Mouse (Mus musculus) cortical plate, adult 2 months (tissue): Measurements from ENCODE around the gene Gm7929. TPM values are rescaled to one million over a fixed set of nuclear protein-coding genes. Genes with fewer than 3 reads are reported as not detected.
"Not testable (repeated sequence)": the region's sequence is repeated elsewhere in the genome, so short reads cannot be mapped to it uniquely, and the experiment has no call there.

Experiments used
- H3K27ac ChIP-seq: fragments of 200-500 bp; 2 replicates; pipeline ENCODE4 v1.5.1; 2012; ENCODE audit warnings: low read length, control low read depth, inconsistent platforms; ENCODE audit not compliant: insufficient read depth
- H3K4me1 ChIP-seq: fragments of 200-500 bp; 2 replicates; pipeline ENCODE4 v1.6.1; 2011; ENCODE audit warnings: low read length; ENCODE audit not compliant: control insufficient read depth, insufficient read depth
- H3K4me3 ChIP-seq: fragments of 200-500 bp; 2 replicates; pipeline ENCODE4 v1.5.1; 2011; ENCODE audit warnings: mild to moderate bottlenecking, low read length, control low read depth; ENCODE audit not compliant: insufficient read depth
- polyA plus RNA-seq: library from polyadenylated mRNA; depleted of rRNA; stranded (reverse); fragments of >200 nt; gene quantifications from 2 replicates; pipeline ENCODE4 v1.2.3, GENCODE M21; 2012; rRNA removed

Gm7929 gene
- polyA plus RNA-seq = not detected in 2 replicates

GRCm38 (mm10) chr14:41750514-41750913 is at the start of gene Gm7929:
Gene Gm7929, minus strand, starts transcription at chr14:41750614.
- not testable (repeated sequence) for H3K4me3 ChIP-seq, H3K4me1 ChIP-seq, H3K27ac ChIP-seq

DNA sequence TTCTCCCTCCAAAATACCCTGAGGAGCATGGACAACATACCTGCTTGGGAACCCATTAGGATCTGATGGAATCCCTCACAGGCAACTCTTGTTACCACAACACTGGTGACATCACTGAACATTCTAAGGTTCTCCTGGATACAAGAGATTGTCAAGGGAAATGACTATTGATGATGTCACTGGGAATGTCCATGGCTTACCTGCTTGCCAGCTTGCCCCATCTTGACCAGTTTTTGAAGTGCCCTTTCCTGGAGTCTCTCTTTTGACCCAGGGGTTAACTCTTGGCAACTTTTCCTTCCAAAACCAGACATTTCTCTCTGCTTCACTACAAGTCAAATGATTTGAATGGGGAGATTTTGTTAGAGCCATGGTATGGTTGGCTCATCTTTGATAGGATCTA is 21.9 kb upstream of the Gm7929 start, which contains the start of gene Gm47189:
Gm47189 (minus strand) TSS at position 101 of the 400 bp plus-strand sequence.
- not testable (repeated sequence) for H3K27ac ChIP-seq, H3K4me1 ChIP-seq, H3K4me3 ChIP-seq

DNA sequence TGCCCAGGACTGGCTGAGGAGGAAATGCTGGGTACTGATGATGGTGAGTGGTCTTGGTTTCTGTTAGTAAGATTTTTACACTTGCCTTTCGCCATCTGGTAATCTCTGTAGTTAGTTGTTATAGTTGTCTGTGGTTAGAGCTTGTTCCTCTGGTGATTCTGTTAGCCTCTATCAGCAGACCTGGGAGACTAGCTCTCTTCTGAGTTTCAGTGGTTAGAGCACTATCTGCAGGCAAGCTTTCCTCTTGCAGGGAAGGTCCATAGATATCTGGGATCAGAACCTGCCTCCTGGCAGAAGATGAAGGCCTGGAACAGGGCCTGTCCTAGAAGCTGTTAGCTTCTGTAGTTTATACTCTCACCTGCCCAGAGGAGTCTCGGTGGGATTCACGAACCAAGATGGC is 5.5 kb upstream of the Gm7929 start:
- H3K27ac ChIP-seq, H3K4me1 ChIP-seq, H3K4me3 ChIP-seq: not testable (repeated sequence)

DNA sequence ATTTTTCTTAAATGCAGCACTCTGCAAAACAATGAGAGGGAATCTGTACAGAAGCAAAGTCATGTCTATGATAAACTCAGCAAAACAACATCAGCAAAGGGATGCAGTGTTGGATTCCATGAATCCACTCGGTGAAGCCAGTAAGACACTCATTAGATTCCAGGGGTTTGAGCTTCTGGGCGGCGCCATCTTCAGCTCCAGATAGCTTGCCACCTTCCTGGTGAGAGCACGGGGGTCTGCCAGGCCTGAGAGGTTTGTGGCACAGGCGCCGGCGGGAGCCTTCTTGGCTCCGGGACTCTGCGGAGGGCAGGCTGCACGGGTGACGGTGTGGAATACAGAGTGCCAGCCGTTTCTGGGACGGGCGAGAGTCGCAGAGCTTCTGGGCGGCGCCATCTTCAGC is 27.0 kb downstream of the Gm7929 start:
- not testable (repeated sequence) for H3K4me1 ChIP-seq, H3K4me3 ChIP-seq, H3K27ac ChIP-seq

GRCm38 (mm10) chr14:41717180-41717579 is 33.2 kb downstream of the Gm7929 start:
- not testable (repeated sequence) for H3K4me1 ChIP-seq, H3K4me3 ChIP-seq, H3K27ac ChIP-seq

- not testable (repeated sequence) for H3K4me1 ChIP-seq, H3K27ac ChIP-seq, H3K4me3 ChIP-seq
These were observed 48.6 kb downstream of the Gm7929 start, which contains the start of gene Gm8068 for GRCm38 (mm10) chr14:41701785-41702184. Gene Gm8068, minus strand, starts transcription at chr14:41701885.

Other genes starting within 250 kb of the Gm7929 start
- not detected in 2 replicates for gene Gm7970, start 195.0 kb downstream of the Gm7929 start, polyA plus RNA-seq
- gene 1700049E17Rik2, start 177.4 kb downstream of the Gm7929 start, polyA plus RNA-seq = not detected in 2 replicates
- gene Gm3072, start 126.0 kb downstream of the Gm7929 start, polyA plus RNA-seq = not detected in 2 replicates
- not detected in 2 replicates for gene Gm3676, start 104.1 kb downstream of the Gm7929 start, polyA plus RNA-seq
- gene Gm8068, start 48.7 kb downstream of the Gm7929 start, polyA plus RNA-seq = not detected in 2 replicates
- gene Gm47189, start 21.8 kb upstream of the Gm7929 start, polyA plus RNA-seq = not detected in 2 replicates
- not detected in 2 replicates for gene Gm7980, start 156.7 kb upstream of the Gm7929 start, polyA plus RNA-seq
- gene 1700049E17Rik1, start 174.3 kb upstream of the Gm7929 start, polyA plus RNA-seq = not detected in 2 replicates
- not detected in 2 replicates for gene 1700024B05Rik, start 193.4 kb upstream of the Gm7929 start, polyA plus RNA-seq
- not detected in 2 replicates for gene Gm6401, start 217.3 kb upstream of the Gm7929 start, polyA plus RNA-seq
- gene Gm3543, start 232.7 kb upstream of the Gm7929 start, polyA plus RNA-seq = not detected in 2 replicates